Mouse (Mus musculus) liver, adult 2 months (tissue): ENCODE measurements around the gene Lrrc23. TPM values are rescaled to one million over a fixed set of nuclear protein-coding genes. Genes with fewer than 3 reads are reported as not detected.
"Not testable (repeated sequence)": the region's sequence is repeated elsewhere in the genome, so short reads cannot be mapped to it uniquely, and the experiment has no call there.

Experiments
- DNase-seq: peaks from one replicate; pipeline ENCODE4 v3.0.0-alpha.2; 2011; ENCODE audit warnings: low read depth, low spot score; ENCODE audit errors: extremely low read depth
- H3K27ac ChIP-seq: fragments of 200-500 bp; replicated peaks from 2 replicates; pipeline ENCODE4 v1.5.1; 2012; ENCODE audit warnings: low read depth, mild to moderate bottlenecking, control low read depth, inconsistent platforms, low read length; ENCODE audit not compliant: insufficient read depth
- H3K27me3 ChIP-seq: fragments of 200-500 bp; 2 replicates; pipeline ENCODE4 v1.6.1; 2012; ENCODE audit warnings: mild to moderate bottlenecking, moderate library complexity, low read length, inconsistent platforms; ENCODE audit not compliant: control insufficient read depth, insufficient read depth
- H3K36me3 ChIP-seq: fragments of 200-500 bp; 2 replicates; pipeline ENCODE4 v1.6.1; 2012; ENCODE audit warnings: low read length, inconsistent platforms; ENCODE audit not compliant: control insufficient read depth, insufficient read depth
- H3K4me1 ChIP-seq: fragments of 200-500 bp; 2 replicates; pipeline ENCODE4 v1.6.1; 2011; ENCODE audit warnings: low read length; ENCODE audit not compliant: control insufficient read depth, insufficient read depth
- H3K4me3 ChIP-seq: fragments of 200-500 bp; 2 replicates; pipeline ENCODE4 v1.5.1; 2011; ENCODE audit warnings: low read depth, mild to moderate bottlenecking, control low read depth, low read length, moderate library complexity; ENCODE audit not compliant: insufficient read depth
- H3K79me2 ChIP-seq: fragments of 200-500 bp; 2 replicates; pipeline ENCODE4 v1.6.1; 2012; ENCODE audit warnings: inconsistent platforms, mild to moderate bottlenecking, low read length, moderate library complexity; ENCODE audit not compliant: control insufficient read depth, insufficient read depth
- H3K9ac ChIP-seq: fragments of 200-500 bp; 2 replicates; pipeline ENCODE4 v1.6.1; 2012; ENCODE audit warnings: low read depth, mild to moderate bottlenecking, control low read depth, inconsistent platforms, low read length
- CTCF ChIP-seq: fragments of 200-500 bp; IDR thresholded peaks from 2 replicates; pipeline ENCODE4 v1.5.1; 2011; ENCODE audit warnings: low read depth, low read length, control low read depth
- POLR2A ChIP-seq: fragments of 200-500 bp; IDR thresholded peaks from 2 replicates; pipeline ENCODE4 v1.6.1; 2011; ENCODE audit warnings: low read length, control low read depth; ENCODE audit not compliant: insufficient read depth; ENCODE audit errors: extremely low read depth
- WGBS: fragments of 180-500 bp; shearing (Covaris S2); methylation state at CpG from one replicate; pipeline ENCODE4 v1.1.7; 2018; 5-methylcytosine and 5-hydroxymethylcytosine counted together
- polyA plus RNA-seq: library from polyadenylated mRNA; depleted of rRNA; stranded (reverse); fragments of >200 nt; gene quantifications from 2 replicates; pipeline ENCODE4 v1.2.3, GENCODE M21; 2012
- total RNA-seq: library from RNA; depleted of rRNA; stranded (reverse); fragments of >200 nt; gene quantifications from 2 replicates; pipeline ENCODE4 v1.2.3, GENCODE M21; 2014

Gene Lrrc23
- total and polyA plus RNA-seq, 2 experiments: not detected

GRCm38 (mm10) chr6:124813496-124813895, 34.0 kb upstream of the Lrrc23 start:
- Histone ChIP-seq H3K27me3 (no peaks in the 10 kb centered on the region), H3K36me3 (peaks cover 10% of the 10 kb centered on the region)
- TF ChIP-seq CTCF (no peak), POLR2A (no peak)

GRCm38 (mm10) chr6:124812848-124813247, 33.3 kb upstream of the Lrrc23 start:
- Histone ChIP-seq H3K36me3 (peaks cover 10% of the 10 kb centered on the region), H3K27ac (peak overlapping the region; percentile 76)
- DNase-seq: peak; percentile 78

More at GRCm38 (mm10) chr6:124813496-124813895, 34.0 kb upstream of the Lrrc23 start:
- 0% methylated on average over 18 of the region's 18 CpGs for WGBS
- Histone ChIP-seq H3K4me1 (peaks cover 19% of the 10 kb centered on the region), H3K79me2 (no peaks in the 10 kb centered on the region), H3K27ac (peak overlapping the region; percentile 76), H3K9ac (peak overlapping the region; percentile 79), H3K4me3 (peak overlapping the region; percentile 80)
- DNase-seq: peak; percentile 41

GRCm38 (mm10) chr6:124811701-124812560, 32.4 kb upstream of the Lrrc23 start:
- peak overlapping the region; percentile 80 for H3K4me3 ChIP-seq
- no peaks in the 10 kb centered on the region for H3K27me3 ChIP-seq
- peak; percentile 70 for DNase-seq
- TF ChIP-seq POLR2A (no peak), CTCF (no peak)
- H3K27ac ChIP-seq: peak overlapping the region; percentile 78
- 45% methylated on average over 24 of the region's 24 CpGs for WGBS
- H3K79me2 ChIP-seq: no peaks in the 10 kb centered on the region
- H3K9ac ChIP-seq: peak overlapping the region; percentile 79
- H3K36me3 ChIP-seq: peaks cover 8% of the 10 kb centered on the region
- H3K4me1 ChIP-seq: peaks cover 23% of the 10 kb centered on the region

More at GRCm38 (mm10) chr6:124812848-124813247, 33.3 kb upstream of the Lrrc23 start:
- TF ChIP-seq CTCF: no peak
- no peak for TF ChIP-seq POLR2A
- H3K9ac ChIP-seq: peak overlapping the region; percentile 79
- H3K27me3 ChIP-seq: no peaks in the 10 kb centered on the region
- H3K4me3 ChIP-seq: peak overlapping the region; percentile 80
- H3K4me1 ChIP-seq: peaks cover 23% of the 10 kb centered on the region
- no peaks in the 10 kb centered on the region for H3K79me2 ChIP-seq
- 14% methylated on average over 9 of the region's 9 CpGs for WGBS

- Histone ChIP-seq H3K36me3 (peaks cover 8% of the 10 kb centered on the region), H3K27ac (no peak overlapping the region), H3K9ac (no peak overlapping the region), H3K79me2 (no peaks in the 10 kb centered on the region), H3K27me3 (no peaks in the 10 kb centered on the region), H3K4me1 (peaks cover 25% of the 10 kb centered on the region), H3K4me3 (no peak overlapping the region)
- 10% methylated on average over 4 of the region's 4 CpGs for WGBS
- TF ChIP-seq CTCF (no peak), POLR2A (no peak)
- peak; percentile 33 for DNase-seq
Observed at GRCm38 (mm10) chr6:124811403-124811665, 31.8 kb upstream of the Lrrc23 start.

- H3K27ac ChIP-seq, H3K4me3 ChIP-seq, DNase-seq, H3K9ac ChIP-seq, H3K36me3 ChIP-seq, H3K27me3 ChIP-seq, H3K79me2 ChIP-seq: not testable (repeated sequence)
- WGBS: 76% methylated on average over 11 of the region's 11 CpGs
- H3K4me1 ChIP-seq: peaks cover 26% of the 10 kb centered on the region
Observed at GRCm38 (mm10) chr6:124810566-124811402, 31.3 kb upstream of the Lrrc23 start.
